Mouse (Mus musculus) embryonic facial prominence, embryonic 11.5 days (tissue): Measurements from ENCODE around the gene Pacsin2. TPM values are rescaled to one million over a fixed set of nuclear protein-coding genes. Genes with fewer than 3 reads are reported as not detected.

ENCODE experiments used
- ATAC-seq: fragments of 200-750 bp; cut with Nextera tagmentation; replicated peaks from 2 replicates; pipeline ENCODE4 v1.8.0; 2017; ENCODE audit warnings: low read depth; ENCODE audit not compliant: insufficient number of reproducible peaks, low FRiP score, low TSS enrichment
- DNase-seq: peaks from one replicate; pipeline ENCODE4 v3.0.0-alpha.2; 2015; ENCODE audit warnings: low spot score
- H3K27ac ChIP-seq: fragments of 300-500 bp; sonication (generic); replicated peaks from 2 replicates; pipeline ENCODE4 v1.5.1; 2014; ENCODE audit warnings: mild to moderate bottlenecking, low read depth, low read length, control low read depth
- H3K27me3 ChIP-seq: fragments of 300-500 bp; sonication (generic); 2 replicates; pipeline ENCODE4 v1.6.1; 2014; ENCODE audit warnings: mild to moderate bottlenecking, low read length, moderate library complexity, mixed read lengths; ENCODE audit not compliant: control insufficient read depth, insufficient read depth
- H3K36me3 ChIP-seq: fragments of 300-500 bp; sonication (generic); replicated peaks from 2 replicates; pipeline ENCODE4 v1.6.1; 2014; ENCODE audit warnings: low read depth, mild to moderate bottlenecking, low read length, moderate library complexity, mixed read lengths; ENCODE audit not compliant: control insufficient read depth, insufficient read depth
- H3K4me1 ChIP-seq: fragments of 300-500 bp; sonication (generic); 2 replicates; pipeline ENCODE4 v1.6.1; 2014; ENCODE audit warnings: low read length, mixed read lengths; ENCODE audit not compliant: control insufficient read depth, insufficient read depth
- H3K4me2 ChIP-seq: fragments of 300-500 bp; sonication (generic); 2 replicates; pipeline ENCODE4 v1.6.1; 2014; ENCODE audit warnings: low read depth, mild to moderate bottlenecking, control low read depth, low read length, moderate library complexity
- H3K4me3 ChIP-seq: fragments of 300-500 bp; sonication (generic); 2 replicates; pipeline ENCODE4 v1.5.1; 2014; ENCODE audit warnings: low read depth, low read length, control low read depth
- H3K9ac ChIP-seq: fragments of 300-500 bp; sonication (generic); replicated peaks from 2 replicates; pipeline ENCODE4 v1.6.1; 2014; ENCODE audit warnings: mild to moderate bottlenecking, control low read depth, low read length
- H3K9me3 ChIP-seq: fragments of 300-500 bp; sonication (generic); replicated peaks from 2 replicates; pipeline ENCODE4 v1.6.1; 2016; ENCODE audit warnings: mild to moderate bottlenecking, low read length, inconsistent platforms, mixed read lengths; ENCODE audit not compliant: control insufficient read depth
- WGBS: fragments of 180-500 bp; shearing (Covaris S2); extraction: QIAGEN DNeasy Blood & Tissue Kit; methylation state at CpG from one replicate; pipeline ENCODE4 v1.1.7; 2014; 5-methylcytosine and 5-hydroxymethylcytosine counted together
- polyA plus RNA-seq: library from polyadenylated mRNA; unstranded; fragments of >200 nt; fragmentation: Nextera tagmentation; extraction: Ambion mirVana; gene quantifications from 2 replicates; pipeline ENCODE4 v1.2.1, GENCODE M21; 2014

Pacsin2 gene
- polyA plus RNA-seq, 1 experiment from 2014 or later, result 41.9 TPM

GRCm38 (mm10) chr15:83344956-83345355, 119.5 kb downstream of the Pacsin2 start:
- no peaks in the 10 kb centered on the region for H3K9me3 ChIP-seq

DNA sequence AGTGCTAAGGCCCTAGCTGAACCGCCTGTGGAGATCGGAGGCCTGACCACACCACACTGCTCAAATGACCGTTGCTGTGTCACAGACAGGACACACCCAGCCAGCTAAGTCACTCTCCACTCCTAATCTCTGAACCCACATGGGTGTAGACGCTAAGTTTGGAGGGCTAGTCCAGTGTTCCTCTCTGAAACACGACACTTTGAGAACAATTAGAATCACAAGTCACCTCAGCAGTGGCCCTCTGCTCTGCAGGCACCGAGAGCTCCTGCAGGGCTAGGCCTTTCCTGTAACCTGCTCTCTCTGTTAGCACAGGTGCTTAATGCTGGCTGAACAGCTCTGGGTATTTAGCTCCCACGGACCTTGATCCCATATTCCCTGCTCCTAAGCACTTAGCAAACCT, 120.2 kb downstream of the Pacsin2 start:
- Histone ChIP-seq H3K9me3 (no peaks in the 10 kb centered on the region), H3K4me2 (no peak overlapping the region), H3K9ac (no peak overlapping the region), H3K4me3 (no peak overlapping the region), H3K36me3 (no peaks in the 10 kb centered on the region; the same call in 1 of the 2 replicates), H3K27me3 (no peaks in the 10 kb centered on the region), H3K27ac (peak overlapping the region; percentile 22; the same call in 1 of the 2 replicates), H3K4me1 (no peaks in the 10 kb centered on the region)
- ATAC-seq, result peak; percentile 65; the same call in 1 of the 2 replicates
- no peak for DNase-seq
- WGBS, result 22% methylated on average over 7 of the region's 7 CpGs

More at GRCm38 (mm10) chr15:83344956-83345355, 119.5 kb downstream of the Pacsin2 start:
- Histone ChIP-seq H3K36me3 (no peaks in the 10 kb centered on the region; the same call in 1 of the 2 replicates), H3K27ac (no peak overlapping the region), H3K9ac (no peak overlapping the region), H3K4me1 (no peaks in the 10 kb centered on the region), H3K27me3 (no peaks in the 10 kb centered on the region), H3K4me3 (no peak overlapping the region), H3K4me2 (no peak overlapping the region)
- 73% methylated on average over 7 of the region's 7 CpGs for WGBS
- no peak for DNase-seq
- no peak for ATAC-seq

- no peak for ATAC-seq
- Histone ChIP-seq H3K4me1 (no peaks in the 10 kb centered on the region), H3K4me3 (no peak overlapping the region), H3K36me3 (peaks cover 3% of the 10 kb centered on the region), H3K4me2 (no peak overlapping the region), H3K27me3 (no peaks in the 10 kb centered on the region), H3K9me3 (no peaks in the 10 kb centered on the region), H3K9ac (no peak overlapping the region), H3K27ac (no peak overlapping the region)
- 88% methylated on average over 6 of the region's 6 CpGs for WGBS
- DNase-seq, result no peak
Observed at GRCm38 (mm10) chr15:83338908-83339307, 125.5 kb downstream of the Pacsin2 start.

GRCm38 (mm10) chr15:83337903-83338870, 126.2 kb downstream of the Pacsin2 start:
- Histone ChIP-seq H3K4me2 (no peak overlapping the region), H3K4me1 (no peaks in the 10 kb centered on the region), H3K9me3 (no peaks in the 10 kb centered on the region), H3K4me3 (no peak overlapping the region), H3K36me3 (peaks cover 4% of the 10 kb centered on the region), H3K9ac (no peak overlapping the region), H3K27me3 (no peaks in the 10 kb centered on the region), H3K27ac (no peak overlapping the region)
- WGBS, result 82% methylated on average over 8 of the region's 8 CpGs
- DNase-seq, result no peak
- no peak; the same call in 1 of the 2 replicates for ATAC-seq

- ATAC-seq, result no peak
- DNase-seq, result peak; percentile 18
- Histone ChIP-seq H3K4me2 (no peak overlapping the region), H3K9ac (no peak overlapping the region), H3K9me3 (no peaks in the 10 kb centered on the region), H3K4me1 (no peaks in the 10 kb centered on the region), H3K27me3 (no peaks in the 10 kb centered on the region), H3K36me3 (peaks cover 6% of the 10 kb centered on the region), H3K27ac (no peak overlapping the region), H3K4me3 (no peak overlapping the region)
- WGBS, result 82% methylated on average over 3 of the region's 3 CpGs
Observed at GRCm38 (mm10) chr15:83332373-83332772, 132.0 kb downstream of the Pacsin2 start.

DNA sequence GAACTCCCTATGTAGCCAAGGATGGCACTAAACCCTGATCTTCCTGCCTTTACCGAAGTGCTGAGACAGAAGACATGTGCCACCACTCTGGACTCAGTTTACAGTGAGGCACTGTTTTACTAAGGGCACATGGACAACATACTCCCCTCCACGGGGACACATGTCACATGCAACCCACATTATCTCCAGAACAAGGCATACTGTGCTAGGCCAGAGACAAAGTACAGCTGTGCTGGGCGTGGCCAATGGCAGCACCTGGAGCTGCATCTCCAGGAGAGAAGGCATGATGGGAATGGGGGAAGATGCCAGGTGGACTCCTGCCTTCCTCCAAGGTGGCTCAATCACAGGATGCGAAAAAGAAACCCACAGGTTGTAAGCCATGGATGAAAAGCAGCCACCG, 135.5 kb downstream of the Pacsin2 start:
- H3K4me3 ChIP-seq, result no peak overlapping the region
- no peaks in the 10 kb centered on the region for H3K9me3 ChIP-seq
- DNase-seq (no peak), ATAC-seq (no peak)
- H3K27me3 ChIP-seq, result no peaks in the 10 kb centered on the region
- H3K4me2 ChIP-seq, result no peak overlapping the region
- peaks cover 4% of the 10 kb centered on the region for H3K36me3 ChIP-seq
- H3K9ac ChIP-seq, result no peak overlapping the region
- no peaks in the 10 kb centered on the region for H3K4me1 ChIP-seq
- 89% methylated on average over 5 of the region's 5 CpGs for WGBS
- H3K27ac ChIP-seq, result no peak overlapping the region

Other genes with a start within 250 kb of the Pacsin2 start
- gene A4galt, start 212.8 kb downstream of the Pacsin2 start, polyA plus RNA-seq, result 0.28 and 1.1 TPM in 2 replicates
- 37.0 and 40.8 TPM in 2 replicates for gene Arfgap3, start 114.4 kb downstream of the Pacsin2 start, polyA plus RNA-seq
- 18.1 and 19.8 TPM in 2 replicates for gene Ttll1, start 46.3 kb upstream of the Pacsin2 start, polyA plus RNA-seq
- gene Bik, start 62.3 kb upstream of the Pacsin2 start, polyA plus RNA-seq, result 2.7 and 3.0 TPM in 2 replicates
- gene Tspo, start 99.0 kb upstream of the Pacsin2 start, polyA plus RNA-seq, result 24.7 and 32.5 TPM in 2 replicates
- gene Mcat, start 99.2 kb upstream of the Pacsin2 start, polyA plus RNA-seq, result 40.3 and 42.5 TPM in 2 replicates
- gene Ttll12, start 130.6 kb upstream of the Pacsin2 start, polyA plus RNA-seq, result 48.6 and 54.4 TPM in 2 replicates